Mouse (Mus musculus) myocyte (in vitro differentiated cells): Measurements from ENCODE around the gene 4930451I11Rik. TPM values are rescaled to one million over a fixed set of nuclear protein-coding genes. Genes with fewer than 3 reads are reported as not detected.

Experiments used
- H3K27me3 ChIP-seq: one replicate; pipeline ENCODE4 v1.6.1; 2011; ENCODE audit not compliant: control insufficient read depth, insufficient read depth, insufficient read length
- H3K36me3 ChIP-seq: one replicate; pipeline ENCODE4 v1.6.1; 2011; ENCODE audit not compliant: control insufficient read depth, insufficient read depth
- H3K4me2 ChIP-seq: one replicate; pipeline ENCODE4 v1.6.1; 2011; ENCODE audit warnings: low read depth, control low read depth
- H3K4me3 ChIP-seq: one replicate; pipeline ENCODE4 v1.5.1; 2011; ENCODE audit warnings: mild to moderate bottlenecking, control low read depth, moderate library complexity
- H3K79me2 ChIP-seq: one replicate; pipeline ENCODE4 v1.6.1; 2011; ENCODE audit not compliant: control insufficient read depth, insufficient read depth
- H3ac ChIP-seq: one replicate; pipeline ENCODE4 v1.6.1; 2011; ENCODE audit not compliant: control insufficient read depth, insufficient read length
- CEBPB ChIP-seq: IDR thresholded peaks from 2 replicates; pipeline ENCODE4 v1.6.1; 2011; ENCODE audit warnings: mild to moderate bottlenecking, moderate library complexity; ENCODE audit not compliant: poor library complexity, insufficient read depth, severe bottlenecking
- E2F4 ChIP-seq: IDR thresholded peaks from one replicate; pipeline ENCODE4 v1.6.1; 2011; ENCODE audit warnings: mild to moderate bottlenecking, control low read depth, moderate library complexity; ENCODE audit not compliant: insufficient read depth
- MAX ChIP-seq: IDR thresholded peaks from one replicate; pipeline ENCODE4 v1.6.1; 2011; ENCODE audit warnings: low read depth, mild to moderate bottlenecking, control low read depth
- MYOD1 ChIP-seq, 3 experiments: IDR thresholded peaks; one replicate each; pipeline ENCODE4 v1.6.1; 2011; ENCODE audit warnings: control low read depth in 2 of 3, low read depth in 2 of 3, mild to moderate bottlenecking in 2 of 3, moderate library complexity in 1 of 3; ENCODE audit not compliant: insufficient read length in 2 of 3, control insufficient read depth in 1 of 3
- MYOG ChIP-seq, 3 experiments: IDR thresholded peaks; one replicate each; pipeline ENCODE4 v1.6.1; 2011; ENCODE audit warnings: control low read depth in 2 of 3, low read depth in 2 of 3, mild to moderate bottlenecking in 2 of 3; ENCODE audit not compliant: insufficient read length in 2 of 3, control insufficient read depth in 1 of 3, insufficient read depth in 1 of 3
- POLR2A ChIP-seq: IDR thresholded peaks from one replicate; pipeline ENCODE4 v1.6.1; 2011; ENCODE audit warnings: low read depth, mild to moderate bottlenecking, control low read depth, moderate library complexity; ENCODE audit not compliant: insufficient read length
- POLR2AphosphoS2 ChIP-seq: IDR thresholded peaks from one replicate; pipeline ENCODE4 v1.6.1; 2011; ENCODE audit warnings: low read depth, control low read depth; ENCODE audit not compliant: insufficient read length
- REST ChIP-seq: IDR thresholded peaks from one replicate; pipeline ENCODE4 v1.6.1; 2011; ENCODE audit warnings: mild to moderate bottlenecking, control low read depth, moderate library complexity; ENCODE audit not compliant: insufficient read depth, insufficient read length
- SRF ChIP-seq: IDR thresholded peaks from one replicate; pipeline ENCODE4 v1.6.1; 2011; ENCODE audit warnings: low read depth; ENCODE audit not compliant: control insufficient read depth, insufficient read length
- TCF12 ChIP-seq: IDR thresholded peaks from one replicate; pipeline ENCODE4 v1.6.1; 2011; ENCODE audit warnings: mild to moderate bottlenecking, control low read depth; ENCODE audit not compliant: poor library complexity, insufficient read depth, severe bottlenecking
- TCF3 ChIP-seq: IDR thresholded peaks from one replicate; pipeline ENCODE4 v1.6.1; 2011; ENCODE audit warnings: low read depth, control low read depth; ENCODE audit not compliant: insufficient read length
- USF1 ChIP-seq: IDR thresholded peaks from one replicate; pipeline ENCODE4 v1.6.1; 2011; ENCODE audit warnings: low read depth, mild to moderate bottlenecking, control low read depth, moderate library complexity
- polyA plus RNA-seq: library from polyadenylated mRNA; unstranded; fragments of >200 nt; fragmentation: generic; extraction: Trizol; gene quantifications from one replicate; pipeline ENCODE4 v1.2.1, GENCODE M21; 2012; ENCODE audit warnings: missing spikeins

The 4930451I11Rik gene
- polyA plus RNA-seq, 1 experiment = not detected

DNA sequence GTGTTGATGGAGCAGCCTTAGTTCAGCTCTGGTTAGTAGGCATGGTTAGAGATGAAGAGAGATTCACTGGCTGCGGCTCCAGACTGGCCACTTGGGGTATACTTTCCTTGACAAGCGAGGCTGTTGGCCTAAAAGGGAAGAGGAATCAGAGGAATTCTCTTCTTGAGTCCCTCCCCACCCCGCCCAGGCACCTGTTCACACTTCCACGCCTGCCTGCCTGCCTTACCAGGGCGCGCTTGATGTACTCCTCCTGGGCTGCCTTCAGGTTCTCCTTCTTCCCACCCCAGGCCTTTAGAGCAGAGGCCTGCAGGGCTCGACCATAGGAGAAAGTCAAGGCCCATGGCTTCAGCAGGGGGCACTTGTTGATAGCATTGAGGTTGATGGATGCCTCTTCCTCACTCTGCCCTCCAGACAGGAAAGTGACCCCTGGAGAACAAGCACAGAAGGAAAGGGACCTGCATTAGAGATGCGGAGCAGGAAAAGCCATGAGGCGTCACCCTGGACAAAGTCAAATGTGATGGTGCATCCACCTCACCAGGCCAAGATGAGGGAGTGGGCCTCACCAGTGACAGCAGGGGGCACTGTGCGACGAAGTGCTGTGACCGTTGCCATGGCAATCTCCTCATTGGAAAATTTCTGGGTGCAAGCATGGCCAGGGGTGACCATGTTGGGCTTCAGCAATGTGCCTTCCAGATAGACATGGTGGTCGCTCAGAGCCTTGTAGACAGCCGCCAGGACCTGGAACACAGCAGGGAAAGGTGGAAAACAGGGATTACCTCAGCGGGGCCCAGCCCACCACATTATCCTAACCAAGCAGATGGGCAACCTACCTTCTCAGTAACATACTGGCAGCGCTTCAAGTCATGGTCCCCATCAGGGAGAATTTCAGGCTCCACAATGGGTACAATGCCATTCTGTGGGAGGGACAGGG lies 35.8 kb downstream of the 4930451I11Rik start:
- Histone ChIP-seq H3K27me3 (no peaks in the 10 kb centered on the region), H3K4me3 (peak overlapping the region; percentile 89), H3ac (no peak overlapping the region), H3K4me2 (peak overlapping the region; percentile 96), H3K79me2 (peaks cover 40% of the 10 kb centered on the region), H3K36me3 (peaks cover 33% of the 10 kb centered on the region)
- no peak for TF ChIP-seq E2F4
- peak in 1 of 3 experiments; percentile 54 for TF ChIP-seq MYOG (IDR thresholded peaks at IDR 0.05; ENCODE audit: control insufficient read depth in 1 of 3, insufficient read depth in 1 of 3, insufficient read length in 2 of 3, low read depth in 2 of 3)
- peak in 1 of 3 experiments; percentile 60 for TF ChIP-seq MYOD1 (IDR thresholded peaks at IDR 0.05; ENCODE audit: control insufficient read depth in 1 of 3, insufficient read length in 2 of 3, low read depth in 2 of 3)
- peak; percentile 47 for TF ChIP-seq POLR2A
- no peak for TF ChIP-seq USF1
- TF ChIP-seq POLR2AphosphoS2 = peak; percentile 44

- H3K79me2 ChIP-seq = peaks cover 53% of the 10 kb centered on the region
- H3K4me3 ChIP-seq = no peak overlapping the region
- no peak for TF ChIP-seq TCF3
- TF ChIP-seq MAX = no peak
- TF ChIP-seq POLR2AphosphoS2 = peak; percentile 35
- TF ChIP-seq MYOG (IDR thresholded peaks at IDR 0.05; ENCODE audit: control insufficient read depth in 1 of 3, insufficient read depth in 1 of 3, insufficient read length in 2 of 3, low read depth in 2 of 3) = no peak
- H3K36me3 ChIP-seq = peaks cover 38% of the 10 kb centered on the region
- H3ac ChIP-seq = no peak overlapping the region
- H3K4me2 ChIP-seq = peak overlapping the region; percentile 96
- no peaks in the 10 kb centered on the region for H3K27me3 ChIP-seq
Measured at GRCm38 (mm10) chr7:126794271-126794605, 37.2 kb downstream of the 4930451I11Rik start.

DNA sequence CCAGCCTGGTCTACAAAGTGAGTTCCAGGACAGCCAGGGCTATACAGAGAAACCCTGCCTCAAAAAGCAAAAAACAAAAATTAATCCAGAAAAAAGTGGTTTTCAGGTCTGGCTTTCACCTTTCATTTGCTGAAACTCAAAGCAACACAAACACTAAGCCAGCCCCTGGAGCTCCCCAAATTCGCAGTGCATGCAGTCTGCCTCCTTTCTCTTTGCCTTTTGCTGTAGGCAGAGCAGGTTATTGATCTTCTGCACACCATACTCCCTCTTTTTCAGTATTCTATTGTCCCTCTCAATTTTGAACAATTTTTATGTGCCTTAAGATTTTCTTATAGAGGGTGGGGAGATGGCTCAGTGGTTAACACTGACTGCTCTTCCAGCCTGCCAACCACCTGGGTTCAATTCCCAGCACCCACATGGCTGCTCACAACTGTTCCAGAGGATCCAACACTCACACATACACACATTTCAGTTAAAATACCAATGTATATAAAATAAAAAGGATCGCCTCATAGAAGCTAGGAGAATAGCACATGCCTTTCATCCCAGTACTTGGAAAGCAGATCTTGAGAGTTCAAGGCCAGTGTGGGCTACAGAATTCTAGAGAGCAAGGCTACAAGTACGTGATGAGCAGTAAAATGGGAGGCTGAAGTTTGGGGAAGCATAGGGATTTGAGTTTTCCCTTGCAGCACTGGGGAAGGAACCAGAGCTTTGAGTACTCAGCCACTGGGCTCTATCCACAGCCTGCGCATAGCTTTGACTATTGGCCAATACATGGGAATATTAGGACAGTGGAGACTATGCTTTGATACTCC lies 37.8 kb downstream of the 4930451I11Rik start:
- peaks cover 53% of the 10 kb centered on the region for H3K79me2 ChIP-seq
- TF ChIP-seq POLR2AphosphoS2 (peak; percentile 82), POLR2A (peak; percentile 32), CEBPB (no peak)
- H3K4me2 ChIP-seq = peak overlapping the region; percentile 96
- H3ac ChIP-seq = no peak overlapping the region
- no peaks in the 10 kb centered on the region for H3K27me3 ChIP-seq
- peak overlapping the region; percentile 65 for H3K4me3 ChIP-seq
- peaks cover 39% of the 10 kb centered on the region for H3K36me3 ChIP-seq

DNA sequence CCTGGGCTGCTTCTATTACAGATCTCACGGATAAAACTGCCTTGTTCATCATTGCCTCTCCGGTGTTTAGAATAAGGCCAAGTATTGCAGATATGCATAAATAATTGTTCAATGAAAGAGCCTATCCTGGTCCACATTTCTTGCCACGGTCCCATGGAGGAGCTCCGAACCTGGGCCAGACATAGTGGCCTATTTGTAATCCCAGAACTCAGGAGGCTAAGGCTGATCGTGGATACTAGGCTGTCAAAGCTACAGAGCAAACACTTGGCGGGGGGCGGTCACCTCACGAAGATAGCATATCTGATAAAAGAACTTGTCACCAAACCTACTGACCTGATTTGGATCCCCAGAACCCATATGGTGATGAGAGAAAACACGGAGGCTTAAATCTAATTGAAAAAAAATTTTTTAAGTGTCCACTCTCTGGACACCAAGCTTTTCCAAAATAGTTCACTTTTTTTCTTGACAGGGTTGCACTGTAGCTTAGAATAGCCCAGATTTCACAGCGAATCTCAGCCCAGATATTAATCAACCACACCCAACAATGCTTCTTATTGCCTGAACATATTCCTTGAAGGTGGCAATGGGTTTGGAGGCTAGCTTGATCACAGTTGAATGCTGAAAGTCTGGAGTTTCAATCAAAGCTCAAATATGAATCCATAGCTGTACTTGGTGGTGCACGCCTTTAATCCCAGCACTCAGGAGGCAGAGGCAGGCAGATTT lies 38.6 kb downstream of the 4930451I11Rik start:
- no peak for TF ChIP-seq MYOD1 (IDR thresholded peaks at IDR 0.05; ENCODE audit: control insufficient read depth in 1 of 3, insufficient read length in 2 of 3, low read depth in 2 of 3)
- TF ChIP-seq E2F4 = no peak
- no peak for TF ChIP-seq SRF
- TF ChIP-seq TCF12 = no peak
- TF ChIP-seq MYOG (IDR thresholded peaks at IDR 0.05; ENCODE audit: control insufficient read depth in 1 of 3, insufficient read depth in 1 of 3, insufficient read length in 2 of 3, low read depth in 2 of 3) = no peak
- TF ChIP-seq MAX = no peak
- no peak for TF ChIP-seq TCF3
- TF ChIP-seq CEBPB = no peak
- no peak for TF ChIP-seq POLR2A
- TF ChIP-seq POLR2AphosphoS2 = no peak
- TF ChIP-seq USF1 = no peak
- TF ChIP-seq REST = no peak

More for the DNA sequence above, 38.6 kb downstream of the 4930451I11Rik start:
- H3K36me3 ChIP-seq = peaks cover 39% of the 10 kb centered on the region
- peak overlapping the region; percentile 96 for H3K4me2 ChIP-seq
- H3K27me3 ChIP-seq = no peaks in the 10 kb centered on the region
- peaks cover 46% of the 10 kb centered on the region for H3K79me2 ChIP-seq
- H3K4me3 ChIP-seq = peak overlapping the region; percentile 65
- H3ac ChIP-seq = peak overlapping the region; percentile 88
